Mouse (Mus musculus) CH12.LX (cell line): Measurements from ENCODE around the gene Cfap298. TPM values are rescaled to one million over a fixed set of nuclear protein-coding genes. Genes with fewer than 3 reads are reported as not detected.

ENCODE experiments used
- DNase-seq: peaks from one replicate; pipeline ENCODE4 v3.0.0-alpha.2; 2013; ENCODE audit errors: extremely low read depth
- H3K27ac ChIP-seq: 2 replicates; pipeline ENCODE4 v1.5.1; 2012; ENCODE audit warnings: low read depth, mild to moderate bottlenecking, control low read depth, moderate library complexity; ENCODE audit not compliant: insufficient read depth
- H3K27me3 ChIP-seq: replicated peaks from 2 replicates; pipeline ENCODE3; 2012; ENCODE audit warnings: inconsistent platforms
- H3K36me3 ChIP-seq, 2 experiments: replicated peaks in 1 of 2; 2 replicates each; pipeline versions ENCODE3 to v1.6.1; 2012; ENCODE audit warnings: inconsistent platforms in 1 of 2, low read length in 1 of 2, mild to moderate bottlenecking in 1 of 2, mixed read lengths in 1 of 2, moderate library complexity in 1 of 2; ENCODE audit not compliant: control insufficient read depth in 1 of 2, insufficient read depth in 1 of 2
- H3K4me1 ChIP-seq, 2 experiments: 2 replicates each; pipeline ENCODE4 v1.6.1; 2012; ENCODE audit warnings: inconsistent platforms in 1 of 2, moderate library complexity in 1 of 2; ENCODE audit not compliant: insufficient read depth in 2 of 2, control insufficient read depth in 1 of 2
- H3K4me2 ChIP-seq: 2 replicates; pipeline ENCODE4 v1.6.1; 2012; ENCODE audit warnings: low read depth, mild to moderate bottlenecking, control low read depth; ENCODE audit not compliant: poor library complexity, insufficient read depth, severe bottlenecking
- H3K4me3 ChIP-seq, 3 experiments: fragments of 150-350 bp in 1 of 3; sonication (generic) in 1 of 3; replicated peaks in 1 of 3; 2 replicates each; pipeline versions ENCODE3 to v1.5.1; 2011 to 2012; ENCODE audit warnings: low read depth in 2 of 3, low read length in 2 of 3, mild to moderate bottlenecking in 2 of 3, moderate library complexity in 2 of 3, control low read depth in 1 of 3, improper control_type of control experiment in 1 of 3, inconsistent platforms in 1 of 3, mixed read lengths in 1 of 3; ENCODE audit not compliant: poor library complexity in 1 of 3
- H3K79me2 ChIP-seq: replicated peaks from 2 replicates; pipeline ENCODE4 v1.6.1; 2012; ENCODE audit warnings: mild to moderate bottlenecking, moderate library complexity; ENCODE audit not compliant: control insufficient read depth, poor library complexity, insufficient read depth, severe bottlenecking; ENCODE audit errors: extremely low read depth
- H3K9ac ChIP-seq: 2 replicates; pipeline ENCODE4 v1.6.1; 2012; ENCODE audit warnings: low read depth, mild to moderate bottlenecking, control low read depth, moderate library complexity; ENCODE audit not compliant: insufficient read depth
- H3K9me3 ChIP-seq: replicated peaks from 2 replicates; pipeline ENCODE3; 2012; ENCODE audit warnings: low read length, inconsistent platforms, mixed read lengths
- BHLHE40 ChIP-seq: IDR thresholded peaks from 2 replicates; pipeline ENCODE4 v1.6.1; 2011; ENCODE audit warnings: mild to moderate bottlenecking, low read depth, low read length, improper control_type of control experiment
- CHD1 ChIP-seq: IDR thresholded peaks from 2 replicates; pipeline ENCODE4 v1.6.1; 2012; ENCODE audit warnings: low read depth, low read length, improper control_type of control experiment, inconsistent platforms
- CTCF ChIP-seq, 2 experiments: IDR thresholded peaks in 1 of 2; conservative IDR thresholded peaks in 1 of 2; 2 replicates each; pipeline ENCODE4 v1.5.1; 2011 to 2012; ENCODE audit warnings: low read depth in 2 of 2, low read length in 2 of 2, improper control_type of control experiment in 1 of 2, inconsistent platforms in 1 of 2, mild to moderate bottlenecking in 1 of 2, moderate library complexity in 1 of 2
- E2F4 ChIP-seq: IDR thresholded peaks from 2 replicates; pipeline ENCODE4 v1.6.1; 2011; ENCODE audit warnings: low read depth, low read length, improper control_type of control experiment; ENCODE audit not compliant: insufficient replicate concordance
- ELF1 ChIP-seq: IDR thresholded peaks from 2 replicates; pipeline ENCODE4 v1.6.1; 2014; ENCODE audit warnings: low read depth, mild to moderate bottlenecking, inconsistent platforms, low read length, improper control_type of control experiment
- ETS1 ChIP-seq: conservative IDR thresholded peaks from 2 replicates; pipeline ENCODE4 v1.6.1; 2012; ENCODE audit warnings: low read depth, mild to moderate bottlenecking, inconsistent platforms, low read length, improper control_type of control experiment, moderate library complexity
- GABPA ChIP-seq: IDR thresholded peaks from 2 replicates; pipeline ENCODE4 v1.6.1; 2012; ENCODE audit warnings: low read depth, low read length, improper control_type of control experiment, inconsistent platforms; ENCODE audit not compliant: insufficient replicate concordance
- JUN ChIP-seq: IDR thresholded peaks from 2 replicates; pipeline ENCODE4 v1.6.1; 2011; ENCODE audit warnings: low read depth, mild to moderate bottlenecking, low read length, improper control_type of control experiment, moderate library complexity; ENCODE audit not compliant: insufficient read depth
- KAT2A ChIP-seq: IDR thresholded peaks from 2 replicates; pipeline ENCODE4 v1.6.1; 2012; ENCODE audit warnings: low read length, improper control_type of control experiment, inconsistent platforms; ENCODE audit not compliant: insufficient replicate concordance
- MAFK ChIP-seq: IDR thresholded peaks from 2 replicates; pipeline ENCODE4 v1.6.1; 2011; ENCODE audit warnings: low read length, improper control_type of control experiment; ENCODE audit not compliant: insufficient replicate concordance
- NELFE ChIP-seq: IDR thresholded peaks from 2 replicates; pipeline ENCODE4 v1.6.1; 2011; ENCODE audit warnings: low read depth, low read length, improper control_type of control experiment
- SIN3A ChIP-seq: IDR thresholded peaks from 2 replicates; pipeline ENCODE4 v1.6.1; 2012; ENCODE audit warnings: low read length, improper control_type of control experiment, inconsistent platforms
- SMC3 ChIP-seq: IDR thresholded peaks from 2 replicates; pipeline ENCODE4 v1.6.1; 2011; ENCODE audit warnings: low read depth, low read length, improper control_type of control experiment
- TBP ChIP-seq: conservative IDR thresholded peaks from 2 replicates; pipeline ENCODE4 v1.6.1; 2011; ENCODE audit warnings: low read depth, low read length, improper control_type of control experiment
- TCF12 ChIP-seq: IDR thresholded peaks from 2 replicates; pipeline ENCODE4 v1.6.1; 2014; ENCODE audit warnings: low read depth, mild to moderate bottlenecking, inconsistent platforms, low read length, improper control_type of control experiment
- UBTF ChIP-seq: IDR thresholded peaks from 2 replicates; pipeline ENCODE4 v1.6.1; 2012; ENCODE audit warnings: low read depth, mild to moderate bottlenecking, inconsistent platforms, low read length, improper control_type of control experiment, moderate library complexity
- ZKSCAN1 ChIP-seq: IDR thresholded peaks from 2 replicates; pipeline ENCODE4 v1.6.1; 2012; ENCODE audit warnings: low read depth, inconsistent platforms, low read length, improper control_type of control experiment, borderline replicate concordance
- ZMIZ1 ChIP-seq: IDR thresholded peaks from 2 replicates; pipeline ENCODE4 v1.6.1; 2012; ENCODE audit warnings: low read depth, mild to moderate bottlenecking, inconsistent platforms, low read length, improper control_type of control experiment
- ZNF384 ChIP-seq: IDR thresholded peaks from 2 replicates; pipeline ENCODE4 v1.6.1; 2012; ENCODE audit warnings: low read depth, low read length, improper control_type of control experiment, inconsistent platforms
- dilution Hi-C: fragments of 300-500 bp; cut with MboI; formaldehyde crosslinking; loops from 2 replicates; pipeline ENCODE4 v1.14.3; 2020; ENCODE audit warnings: low sequenced_read_pairs; ENCODE audit not compliant: extremely low pct_unique_long_range_greater_than_20kb, extremely low pct_ligation_motif_present
- in situ Hi-C: fragments of 300-500 bp; cut with MboI; formaldehyde crosslinking; loops from 3 replicates; pipeline ENCODE4 v1.14.3; 2019; ENCODE audit warnings: low sequenced_read_pairs, low pct_ligation_motif_present, low pct_unique_long_range_greater_than_20kb, mixed read lengths
- polyA plus RNA-seq: library from polyadenylated mRNA; unstranded; fragments of >175 nt; gene quantifications from 2 replicates; pipeline ENCODE4 v1.2.1, GENCODE M21; 2012; ENCODE audit warnings: low read depth; ENCODE audit not compliant: insufficient read length
- total RNA-seq, 2 experiments: library from RNA; depleted of rRNA; stranded (reverse); fragments of 300-350 nt in 1 of 2; fragments of >200 nt in 1 of 2; gene quantifications; 2 replicates each; pipeline ENCODE4 v1.2.3; 2012 to 2014

Cfap298 gene
- total and polyA plus RNA-seq, 3 experiments, result 41.8 to 127 (median 67.0) TPM

DNA sequence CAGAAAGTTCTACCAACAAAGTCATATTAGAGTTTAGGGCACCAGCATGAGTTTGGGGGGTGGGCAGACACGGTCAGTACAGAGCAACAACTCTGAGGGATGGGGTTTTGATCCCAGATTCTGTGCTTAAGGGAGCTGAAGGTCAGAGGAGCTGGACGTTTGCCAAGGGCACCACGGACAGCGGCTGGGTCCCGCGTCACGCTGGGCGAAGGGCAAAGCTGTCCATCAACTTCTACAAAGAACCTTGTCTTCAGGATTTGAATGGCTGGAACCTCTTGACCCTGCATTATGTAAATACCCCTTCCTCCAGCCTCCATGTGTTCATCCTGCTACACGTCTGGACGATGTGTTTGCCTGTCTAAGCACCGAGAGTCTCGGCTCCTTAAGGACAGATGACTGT, 35.4 kb downstream of the Cfap298 start:
- Histone ChIP-seq H3K27ac (no peak overlapping the region), H3K79me2 (no peaks in the 10 kb centered on the region), H3K27me3 (peaks cover 75% of the 10 kb centered on the region), H3K4me2 (no peak overlapping the region), H3K4me3 (no peak overlapping the region), H3K36me3 (no peaks in the 10 kb centered on the region), H3K9me3 (no peaks in the 10 kb centered on the region), H3K9ac (no peak overlapping the region), H3K4me1 (no peaks in the 10 kb centered on the region)
- dilution Hi-C loops, result no loop called here
- no peak for DNase-seq
- TF ChIP-seq TBP, result no peak
- no peak for TF ChIP-seq TCF12
- TF ChIP-seq ZNF384, result no peak
- TF ChIP-seq JUN, result no peak
- TF ChIP-seq GABPA, result no peak
- TF ChIP-seq CTCF (conservative IDR thresholded peaks at IDR 0.05 in 1 of 2, IDR thresholded peaks at IDR 0.05 in 1 of 2; ENCODE audit: low read depth in 2 of 2, low read length in 2 of 2), result no peak
- no peak for TF ChIP-seq ETS1
- no peak for TF ChIP-seq SIN3A
- TF ChIP-seq CHD1, result no peak
- TF ChIP-seq, all 38 proteins: peak for 0
- in situ Hi-C loops, result no loop called here

DNA sequence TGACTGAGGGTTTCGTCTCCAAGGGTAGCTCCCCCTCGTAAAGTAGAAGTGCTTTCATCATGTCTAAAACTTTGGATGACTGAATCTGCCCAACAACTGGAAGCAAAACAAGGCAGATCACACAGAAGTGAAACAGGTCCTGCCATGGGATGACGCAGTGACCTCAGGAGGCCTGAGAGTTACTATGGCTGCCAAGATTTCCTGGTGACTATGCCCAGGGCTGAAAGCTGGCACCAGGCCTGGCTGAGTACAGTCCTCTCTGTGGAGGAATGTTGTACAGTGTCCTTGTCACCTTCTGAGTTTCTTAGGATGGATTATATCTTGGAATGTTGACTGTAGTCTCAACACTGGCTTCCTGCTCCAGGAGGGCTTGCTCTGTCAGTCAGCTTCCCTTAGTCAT, 37.3 kb downstream of the Cfap298 start:
- H3K9me3 ChIP-seq, result no peaks in the 10 kb centered on the region
- no peak for DNase-seq
- in situ Hi-C loops (no loop called here), dilution Hi-C loops (no loop called here)
- H3K79me2 ChIP-seq, result no peaks in the 10 kb centered on the region
- no peak overlapping the region for H3K4me2 ChIP-seq
- H3K4me3 ChIP-seq, result no peak overlapping the region
- no peaks in the 10 kb centered on the region for H3K36me3 ChIP-seq
- no peak overlapping the region for H3K27ac ChIP-seq
- peaks cover 0 to 6% of the 10 kb centered on the region in 2 experiments; a peak in 2 of 4 replicates for H3K4me1 ChIP-seq
- H3K27me3 ChIP-seq, result peaks cover 74% of the 10 kb centered on the region
- TF ChIP-seq GABPA (no peak), CTCF (conservative IDR thresholded peaks at IDR 0.05 in 1 of 2, IDR thresholded peaks at IDR 0.05 in 1 of 2; ENCODE audit: low read depth in 2 of 2, low read length in 2 of 2) (no peak), ZMIZ1 (no peak), SMC3 (no peak), ZKSCAN1 (no peak), E2F4 (no peak), JUN (no peak), UBTF (no peak), ELF1 (no peak), MAFK (no peak), BHLHE40 (no peak), NELFE (no peak), KAT2A (no peak)
- TF ChIP-seq, all 38 proteins: peak for 0
- no peak overlapping the region for H3K9ac ChIP-seq
